Mouse (Mus musculus) hindbrain, embryonic 13.5 days (tissue): ENCODE measurements at regions not wholly inside any gene's neighbourhood (a gene's known extent, or its start where the extent isn't known, plus 50 kb on each side); places are given as distances from the start of the nearest gene placed in this dataset.

Source experiments
- ATAC-seq: fragments of 200-750 bp; cut with Nextera tagmentation; 2 replicates; pipeline ENCODE4 v1.8.0; 2017; ENCODE audit warnings: moderate TSS enrichment; ENCODE audit not compliant: low FRiP score
- H3K27ac ChIP-seq: fragments of 300-500 bp; sonication (generic); 2 replicates; pipeline ENCODE4 v1.5.1; 2015; ENCODE audit warnings: inconsistent platforms, mild to moderate bottlenecking, moderate library complexity
- H3K27me3 ChIP-seq: fragments of 300-500 bp; sonication (generic); 2 replicates; pipeline ENCODE4 v1.6.1; 2015; ENCODE audit warnings: mild to moderate bottlenecking, inconsistent platforms
- H3K36me3 ChIP-seq: fragments of 300-500 bp; sonication (generic); 2 replicates; pipeline ENCODE4 v1.6.1; 2015; ENCODE audit warnings: mild to moderate bottlenecking, inconsistent platforms
- H3K4me1 ChIP-seq: fragments of 300-500 bp; sonication (generic); replicated peaks from 2 replicates; pipeline ENCODE4 v1.6.1; 2015; ENCODE audit warnings: inconsistent platforms
- H3K4me2 ChIP-seq: fragments of 300-500 bp; sonication (generic); 2 replicates; pipeline ENCODE4 v1.6.1; 2015; ENCODE audit warnings: inconsistent platforms, mild to moderate bottlenecking, moderate library complexity
- H3K4me3 ChIP-seq: fragments of 300-500 bp; sonication (generic); 2 replicates; pipeline ENCODE4 v1.5.1; 2015; ENCODE audit warnings: mild to moderate bottlenecking, inconsistent platforms
- H3K9ac ChIP-seq: fragments of 300-500 bp; sonication (generic); 2 replicates; pipeline ENCODE4 v1.6.1; 2015; ENCODE audit warnings: mild to moderate bottlenecking, inconsistent platforms
- H3K9me3 ChIP-seq: fragments of 300-500 bp; sonication (generic); 2 replicates; pipeline ENCODE4 v1.6.1; 2016; ENCODE audit warnings: inconsistent platforms
- WGBS: fragments of 180-500 bp; shearing (Covaris S2); methylation state at CpG from one replicate; pipeline ENCODE4 v1.1.7; 2015; 5-methylcytosine and 5-hydroxymethylcytosine counted together

GRCm38 (mm10) chr13:33558927-33559326 lies 74.3 kb downstream of the Serpinb9g start:
- no peak for ATAC-seq
- Histone ChIP-seq H3K27ac (no peak overlapping the region), H3K9ac (no peak overlapping the region), H3K4me2 (no peak overlapping the region), H3K27me3 (no peaks in the 10 kb centered on the region), H3K36me3 (no peaks in the 10 kb centered on the region), H3K4me1 (no peaks in the 10 kb centered on the region), H3K9me3 (peaks cover 57% of the 10 kb centered on the region), H3K4me3 (no peak overlapping the region)
- 98% methylated on average over 2 of the region's 2 CpGs for WGBS

- no peak for ATAC-seq
- no peak overlapping the region for H3K4me3 ChIP-seq
- H3K27ac ChIP-seq, result no peak overlapping the region
- H3K4me1 ChIP-seq, result no peaks in the 10 kb centered on the region
- H3K36me3 ChIP-seq, result no peaks in the 10 kb centered on the region
- H3K4me2 ChIP-seq, result no peak overlapping the region
- H3K9ac ChIP-seq, result no peak overlapping the region
- H3K27me3 ChIP-seq, result no peaks in the 10 kb centered on the region
- peaks cover 52% of the 10 kb centered on the region for H3K9me3 ChIP-seq
These were observed 75.1 kb downstream of the Serpinb9g start for GRCm38 (mm10) chr13:33559719-33560118.

GRCm38 (mm10) chr13:33561625-33562024 lies 77.0 kb downstream of the Serpinb9g start:
- H3K36me3 ChIP-seq, result no peaks in the 10 kb centered on the region
- H3K27ac ChIP-seq, result no peak overlapping the region
- H3K27me3 ChIP-seq, result no peaks in the 10 kb centered on the region
- ATAC-seq, result no peak
- H3K9me3 ChIP-seq, result peaks cover 57% of the 10 kb centered on the region
- no peak overlapping the region for H3K4me2 ChIP-seq
- H3K9ac ChIP-seq, result no peak overlapping the region
- WGBS, result 72% methylated on average over 3 of the region's 3 CpGs
- no peaks in the 10 kb centered on the region for H3K4me1 ChIP-seq
- no peak overlapping the region for H3K4me3 ChIP-seq

- 29% methylated on average over 1 of the region's 1 CpGs for WGBS
These were observed 78.3 kb downstream of the Serpinb9g start for GRCm38 (mm10) chr13:33562928-33563327.

GRCm38 (mm10) chr13:33563366-33563765 lies 78.8 kb downstream of the Serpinb9g start:
- no peaks in the 10 kb centered on the region for H3K4me1 ChIP-seq
- no peak overlapping the region for H3K4me2 ChIP-seq
- peaks cover 59% of the 10 kb centered on the region for H3K9me3 ChIP-seq
- no peak overlapping the region for H3K4me3 ChIP-seq
- no peak overlapping the region for H3K27ac ChIP-seq
- 30% methylated on average over 1 of the region's 1 CpGs for WGBS
- H3K9ac ChIP-seq, result no peak overlapping the region
- no peaks in the 10 kb centered on the region for H3K36me3 ChIP-seq
- no peaks in the 10 kb centered on the region for H3K27me3 ChIP-seq
- ATAC-seq, result no peak

More at GRCm38 (mm10) chr13:33562928-33563327, 78.3 kb downstream of the Serpinb9g start:
- no peak overlapping the region for H3K4me3 ChIP-seq
- H3K9me3 ChIP-seq, result peaks cover 56% of the 10 kb centered on the region
- H3K27me3 ChIP-seq, result no peaks in the 10 kb centered on the region
- no peak for ATAC-seq
- no peak overlapping the region for H3K9ac ChIP-seq
- no peaks in the 10 kb centered on the region for H3K36me3 ChIP-seq
- no peak overlapping the region for H3K27ac ChIP-seq
- no peak overlapping the region for H3K4me2 ChIP-seq
- H3K4me1 ChIP-seq, result no peaks in the 10 kb centered on the region

- Histone ChIP-seq H3K36me3 (no peaks in the 10 kb centered on the region), H3K27me3 (no peaks in the 10 kb centered on the region), H3K9me3 (peaks cover 47% of the 10 kb centered on the region)
These were observed 83.3 kb downstream of the Serpinb9g start for GRCm38 (mm10) chr13:33567915-33568314.

GRCm38 (mm10) chr13:33569318-33569717 lies 84.7 kb downstream of the Serpinb9g start:
- ATAC-seq, result no peak
- no peaks in the 10 kb centered on the region for H3K4me1 ChIP-seq
- no peak overlapping the region for H3K9ac ChIP-seq
- no peaks in the 10 kb centered on the region for H3K27me3 ChIP-seq
- no peak overlapping the region for H3K4me3 ChIP-seq
- H3K4me2 ChIP-seq, result no peak overlapping the region
- H3K36me3 ChIP-seq, result no peaks in the 10 kb centered on the region
- WGBS, result 95% methylated on average over 1 of the region's 1 CpGs
- H3K9me3 ChIP-seq, result peaks cover 44% of the 10 kb centered on the region
- H3K27ac ChIP-seq, result no peak overlapping the region

More at GRCm38 (mm10) chr13:33567915-33568314, 83.3 kb downstream of the Serpinb9g start:
- no peak overlapping the region for H3K27ac ChIP-seq
- WGBS, result 81% methylated on average over 4 of the region's 4 CpGs
- no peak for ATAC-seq
- H3K4me3 ChIP-seq, result no peak overlapping the region
- H3K4me1 ChIP-seq, result no peaks in the 10 kb centered on the region
- H3K9ac ChIP-seq, result no peak overlapping the region
- H3K4me2 ChIP-seq, result no peak overlapping the region

- Histone ChIP-seq H3K4me2 (no peak overlapping the region), H3K9me3 (peaks cover 40% of the 10 kb centered on the region), H3K36me3 (no peaks in the 10 kb centered on the region), H3K9ac (no peak overlapping the region), H3K27ac (no peak overlapping the region), H3K27me3 (no peaks in the 10 kb centered on the region), H3K4me3 (no peak overlapping the region), H3K4me1 (no peaks in the 10 kb centered on the region)
- WGBS, result 83% methylated on average over 2 of the region's 2 CpGs
- no peak for ATAC-seq
These were observed 86.2 kb downstream of the Serpinb9g start for GRCm38 (mm10) chr13:33570836-33571235.

- H3K4me1 ChIP-seq, result no peaks in the 10 kb centered on the region
- no peak overlapping the region for H3K27ac ChIP-seq
- H3K36me3 ChIP-seq, result no peaks in the 10 kb centered on the region
- H3K9me3 ChIP-seq, result peaks cover 27% of the 10 kb centered on the region; the same call in 1 of the 2 replicates
- H3K4me2 ChIP-seq, result no peak overlapping the region
- no peaks in the 10 kb centered on the region for H3K27me3 ChIP-seq
- no peak overlapping the region for H3K9ac ChIP-seq
- no peak for ATAC-seq
- H3K4me3 ChIP-seq, result no peak overlapping the region
These were observed 75.1 kb upstream of the Serpinb6d start for GRCm38 (mm10) chr13:33586065-33586464.
